8 mouse cellular contexts compared by ENCODE assay signal in the genomic region with DNA sequence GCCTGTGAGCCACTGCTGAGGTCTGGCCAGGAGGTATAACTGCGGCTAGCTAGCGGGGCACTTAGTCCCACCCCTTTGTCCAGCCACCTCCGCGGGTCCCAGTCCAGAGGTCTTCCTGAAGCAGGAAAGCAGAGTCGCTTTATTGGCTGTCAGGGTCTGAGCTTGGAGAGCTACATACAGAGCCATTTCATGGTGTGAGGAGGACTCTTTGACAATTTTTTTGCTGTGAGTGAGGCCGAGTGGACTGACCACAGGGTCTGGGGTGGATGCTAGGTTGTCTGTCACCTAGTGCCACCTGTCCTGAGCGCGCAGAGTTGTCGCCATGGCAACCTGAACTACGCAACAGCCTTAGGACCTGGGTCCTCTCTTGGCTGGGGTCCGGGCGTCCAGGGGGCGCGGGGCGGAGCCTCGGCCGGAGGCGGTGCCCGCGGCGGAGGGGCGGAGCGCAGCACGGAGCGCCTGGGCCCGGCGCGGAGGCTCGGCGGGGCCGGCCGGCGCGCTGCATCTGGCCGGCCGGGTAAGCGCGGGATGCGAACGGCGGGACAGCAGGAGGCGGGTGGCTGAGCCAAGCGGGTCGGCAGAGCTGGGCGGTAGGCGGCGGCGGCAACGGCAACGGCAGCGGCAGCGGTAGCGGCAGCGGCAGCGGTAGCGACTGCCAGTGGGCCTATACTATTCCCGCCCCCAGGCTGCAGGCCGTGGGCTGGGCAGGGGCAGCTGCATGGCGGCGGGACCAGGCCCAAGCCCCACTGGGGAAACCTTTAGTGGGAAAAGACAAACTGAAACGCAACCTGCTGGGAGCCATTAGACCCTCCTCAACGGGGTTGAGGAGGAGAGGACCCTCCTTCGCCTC. TPM values are rescaled to one million over a fixed set of nuclear protein-coding genes. Genes with fewer than 3 reads are reported as not detected.
A peak's percentile ranks its signal among the peaks of the same experiment; 100 is the strongest.
DNase-seq lines count a peak whose midpoint lies in the region; ATAC-seq lines count a peak whose summit lies in the region.

Gene Tmem121 (plus strand): TSS at position 489 of the 850 bp plus-strand sequence.

- peak within 1 kb of the TSS; percentile 81 for H3K9ac ChIP-seq in forebrain, embryonic 11.5 days (ENCODE audit: low read length)
- H3K9ac ChIP-seq in midbrain, embryonic 14.5 days (replicated peaks; ENCODE audit: low read length): peak within 1 kb of the TSS; percentile 81

- H3K4me1 ChIP-seq in forebrain, embryonic 11.5 days (replicated peaks; ENCODE audit: control insufficient read depth, insufficient read depth, low read length): peaks cover 13% of the 10 kb centered on the region; the same call in 1 of the 2 replicates
- H3K4me1 ChIP-seq in midbrain, embryonic 14.5 days (ENCODE audit: control insufficient read depth, insufficient read depth, low read length): peaks cover 23% of the 10 kb centered on the region

- ATAC-seq in CD4-positive, CD25-positive, alpha-beta regulatory T cell, adult 4 months: no peak
- ATAC-seq in forebrain, embryonic 11.5 days (replicated peaks; ENCODE audit: low FRiP score): peak; percentile 80
- peak; percentile 70 for ATAC-seq in midbrain, embryonic 14.5 days (ENCODE audit: low FRiP score, low TSS enrichment)

- H3K4me3 ChIP-seq in forebrain, embryonic 11.5 days (ENCODE audit: low read depth, low read length): peak within 1 kb of the TSS; percentile 68
- H3K4me3 ChIP-seq in midbrain, embryonic 14.5 days (replicated peaks; ENCODE audit: low read depth, low read length): peak within 1 kb of the TSS; percentile 71

- H3K4me2 ChIP-seq in forebrain, embryonic 11.5 days (ENCODE audit: low read depth, low read length, severe bottlenecking): peak within 1 kb of the TSS; percentile 95
- H3K4me2 ChIP-seq in midbrain, embryonic 14.5 days (ENCODE audit: low read length): peak within 1 kb of the TSS; percentile 89

- WGBS in forebrain, embryonic 11.5 days: 1% methylated on average over 51 of the region's 63 CpGs
- WGBS in midbrain, embryonic 14.5 days: under 1% methylated on average over 63 of the region's 63 CpGs

- peaks cover 6% of the 10 kb centered on the region; the same call in 1 of the 2 replicates for H3K27me3 ChIP-seq in forebrain, embryonic 11.5 days (ENCODE audit: control insufficient read depth, insufficient read depth, low read length)
- no peaks in the 10 kb centered on the region for H3K27me3 ChIP-seq in midbrain, embryonic 14.5 days (ENCODE audit: control insufficient read depth, insufficient read depth, low read length)

- H3K36me3 ChIP-seq in forebrain, embryonic 11.5 days (ENCODE audit: control insufficient read depth, insufficient read depth, low read length): no peaks in the 10 kb centered on the region; the same call in 1 of the 2 replicates
- H3K36me3 ChIP-seq in midbrain, embryonic 14.5 days (ENCODE audit: control insufficient read depth, insufficient read depth, low read length): peaks cover 26% of the 10 kb centered on the region

- DNase-seq in CD4-positive, CD25-positive, alpha-beta regulatory T cell, adult 2 months (ENCODE audit: low read depth, low spot score): peak; percentile 41
- DNase-seq in right cerebral cortex, postnatal 10 days (ENCODE audit: low spot score in 2 of 2): peak; percentile 65 to 67
- DNase-seq in right cerebral cortex, adult 18-20 months: no peak
- peak; percentile 73 for DNase-seq in forebrain, embryonic 11.5 days (ENCODE audit: low spot score)
- DNase-seq in kidney, postnatal 4 days: peak; percentile 52 to 63
- DNase-seq in midbrain, embryonic 14.5 days: peak; percentile 77
- DNase-seq in urinary bladder, postnatal 10 days (ENCODE audit: low spot score): no peak

- H3K9me3 ChIP-seq in forebrain, embryonic 11.5 days (ENCODE audit: control insufficient read depth, low read length): no peaks in the 10 kb centered on the region
- no peaks in the 10 kb centered on the region for H3K9me3 ChIP-seq in midbrain, embryonic 14.5 days (ENCODE audit: control insufficient read depth, low read length)

- H3K27ac ChIP-seq in forebrain, embryonic 11.5 days (ENCODE audit: low read depth, low read length): no peak within 1 kb of the TSS
- peak within 1 kb of the TSS; percentile 71 for H3K27ac ChIP-seq in midbrain, embryonic 14.5 days (replicated peaks; ENCODE audit: low read depth, low read length)

RNA-seq across cellular contexts. Expression of gene Tmem121, which starts in this region (rescaled TPM):
- not detected for polyA plus RNA-seq in CD4-positive, CD25-positive, alpha-beta regulatory T cell, adult 4 months (2017; shearing (Covaris generic))
- 17.0 and 20.3 TPM in 2 replicates for polyA plus RNA-seq in forebrain, embryonic 11.5 days (2014; fragmentation: Nextera tagmentation; extraction: Ambion mirVana)
- 24.5 and 61.9 TPM in 2 replicates for polyA plus RNA-seq in midbrain, embryonic 14.5 days (2014; fragmentation: Nextera tagmentation; extraction: Ambion mirVana)

Comparison
In these comparisons a context has a peak if more than half of its experiments do, and no peak if none do; other contexts are left out.
1. RNA of gene Tmem121 (polyA plus RNA-seq): 24.5 to 61.9 TPM in midbrain, embryonic 14.5 days and 17.0 to 20.3 TPM in forebrain, embryonic 11.5 days; not detected in CD4-positive, CD25-positive, alpha-beta regulatory T cell, adult 4 months; every median in the first group is over 10 times any median in the second.
2. DNase-seq: peak in CD4-positive, CD25-positive, alpha-beta regulatory T cell, adult 2 months (single experiment), right cerebral cortex, postnatal 10 days (2 of 2), forebrain, embryonic 11.5 days (single experiment), kidney, postnatal 4 days (2 of 2) and midbrain, embryonic 14.5 days (single experiment); none in right cerebral cortex, adult 18-20 months (single experiment) and urinary bladder, postnatal 10 days (single experiment).